Mouse (Mus musculus) liver, embryonic 14.5 days (tissue): Measurements from ENCODE around the gene Lactbl1. TPM values are rescaled to one million over a fixed set of nuclear protein-coding genes. Genes with fewer than 3 reads are reported as not detected.

ENCODE experiments used
- ATAC-seq: fragments of 200-750 bp; cut with Nextera tagmentation; 2 replicates; pipeline ENCODE4 v1.8.0; 2017; ENCODE audit warnings: moderate number of reproducible peaks, mild to moderate bottlenecking, moderate library complexity; ENCODE audit not compliant: insufficient read depth
- DNase-seq, 3 experiments: peaks; one replicate each; pipeline ENCODE4 v3.0.0-alpha.2; 2012 to 2013; ENCODE audit warnings: low read depth in 3 of 3, low spot score in 3 of 3
- H3K27ac ChIP-seq: fragments of 300-500 bp; sonication (generic); 2 replicates; pipeline ENCODE4 v1.5.1; 2014; ENCODE audit warnings: moderate library complexity, mild to moderate bottlenecking, control low read depth, inconsistent platforms
- H3K27me3 ChIP-seq: fragments of 300-500 bp; sonication (generic); 2 replicates; pipeline ENCODE4 v1.6.1; 2014; ENCODE audit warnings: mild to moderate bottlenecking, low read length, moderate library complexity; ENCODE audit not compliant: control insufficient read depth, insufficient read depth
- H3K36me3 ChIP-seq: fragments of 300-500 bp; sonication (generic); replicated peaks from 2 replicates; pipeline ENCODE4 v1.6.1; 2014; ENCODE audit warnings: low read depth; ENCODE audit not compliant: control insufficient read depth, insufficient read depth
- H3K4me1 ChIP-seq, 2 experiments: fragments of 200-500 bp in 1 of 2; fragments of 300-500 bp in 1 of 2; sonication (generic) in 1 of 2; replicated peaks; 2 replicates each; pipeline ENCODE4 v1.6.1; 2012 to 2014; ENCODE audit warnings: antibody characterized with exemption in 1 of 2, inconsistent platforms in 1 of 2, low read length in 1 of 2; ENCODE audit not compliant: control insufficient read depth in 2 of 2, insufficient read depth in 2 of 2
- H3K4me2 ChIP-seq: fragments of 300-500 bp; sonication (generic); 2 replicates; pipeline ENCODE4 v1.6.1; 2014; ENCODE audit warnings: low read depth, mild to moderate bottlenecking, control low read depth, moderate library complexity
- H3K4me3 ChIP-seq, 2 experiments: fragments of 200-500 bp in 1 of 2; fragments of 300-500 bp in 1 of 2; sonication (generic) in 1 of 2; 2 replicates each; pipeline ENCODE4 v1.5.1; 2012 to 2014; ENCODE audit warnings: low read depth in 2 of 2, low read length in 2 of 2, mild to moderate bottlenecking in 2 of 2, control low read depth in 1 of 2, inconsistent platforms in 1 of 2, moderate library complexity in 1 of 2; ENCODE audit not compliant: insufficient read depth in 1 of 2
- H3K9ac ChIP-seq: fragments of 300-500 bp; sonication (generic); replicated peaks from 2 replicates; pipeline ENCODE4 v1.6.1; 2014; ENCODE audit warnings: mild to moderate bottlenecking, control low read depth, moderate library complexity
- H3K9me3 ChIP-seq: fragments of 300-500 bp; sonication (generic); 2 replicates; pipeline ENCODE4 v1.6.1; 2016; ENCODE audit warnings: low read length, mixed read lengths; ENCODE audit not compliant: control insufficient read depth
- CTCF ChIP-seq: IDR thresholded peaks from 2 replicates; pipeline ENCODE4 v1.5.1; 2016; ENCODE audit warnings: antibody characterized with exemption, low read depth, control low read depth
- EP300 ChIP-seq: IDR thresholded peaks from 2 replicates; pipeline ENCODE4 v1.6.1; 2016; ENCODE audit warnings: antibody characterized with exemption, low read depth
- WGBS: fragments of 180-500 bp; shearing (Covaris S2); extraction: QIAGEN DNeasy Blood & Tissue Kit; methylation state at CpG from one replicate; pipeline ENCODE4 v1.1.7; 2014; ENCODE audit not compliant: insufficient replicate concordance; 5-methylcytosine and 5-hydroxymethylcytosine counted together
- polyA plus RNA-seq, 2 experiments: library from polyadenylated mRNA; depleted of rRNA in 1 of 2; stranded (reverse) in 1 of 2; unstranded in 1 of 2; fragments of >200 nt; fragmentation: Nextera tagmentation in 1 of 2; extraction: Ambion mirVana in 1 of 2; gene quantifications; 2 replicates each; pipeline versions ENCODE4 v1.2.1 to v1.2.3; 2012 to 2014

The Lactbl1 gene
- polyA plus RNA-seq, 2 experiments, result not detected

DNA sequence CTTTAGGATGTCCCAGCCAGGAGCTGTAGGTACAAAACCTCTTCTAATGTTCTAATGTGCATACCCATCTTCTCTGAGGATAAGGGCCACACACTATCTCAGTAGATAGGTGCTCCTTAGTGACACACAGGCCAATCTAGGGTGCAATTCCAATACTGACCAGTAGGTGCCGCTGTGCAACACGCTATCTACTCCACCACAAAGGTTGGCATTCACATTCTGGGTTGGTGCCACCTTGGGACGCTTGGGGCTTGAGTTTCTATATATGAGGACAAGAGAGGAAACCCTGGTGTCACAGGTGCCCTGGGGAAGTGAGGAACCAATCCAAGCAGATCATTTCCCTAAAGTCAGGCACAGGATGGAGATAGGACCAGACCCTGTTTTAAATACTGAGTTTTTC, 56.1 kb downstream of the Lactbl1 start:
- no peak overlapping the region for H3K27ac ChIP-seq
- ATAC-seq (no peak), DNase-seq (peak; percentile 29 to 41 (median 32))
- no peak overlapping the region for H3K4me2 ChIP-seq
- H3K9ac ChIP-seq, result no peak overlapping the region
- no peaks in the 10 kb centered on the region for H3K36me3 ChIP-seq
- no peaks in the 10 kb centered on the region for H3K27me3 ChIP-seq
- H3K9me3 ChIP-seq, result no peaks in the 10 kb centered on the region
- no peak overlapping the region for H3K4me3 ChIP-seq
- H3K4me1 ChIP-seq, result no peaks in the 10 kb centered on the region
- no peak for TF ChIP-seq EP300
- TF ChIP-seq CTCF, result peak; percentile 99
- WGBS, result 1% methylated on average over 3 of the region's 3 CpGs

GRCm38 (mm10) chr4:136679221-136679620, 56.8 kb downstream of the Lactbl1 start:
- DNase-seq, result no peak
- Histone ChIP-seq H3K4me3 (no peak overlapping the region), H3K4me1 (no peaks in the 10 kb centered on the region), H3K9me3 (no peaks in the 10 kb centered on the region), H3K27me3 (no peaks in the 10 kb centered on the region), H3K9ac (no peak overlapping the region), H3K4me2 (no peak overlapping the region), H3K36me3 (no peaks in the 10 kb centered on the region), H3K27ac (no peak overlapping the region)
- WGBS, result 52% methylated on average over 8 of the region's 8 CpGs
- TF ChIP-seq CTCF (no peak), EP300 (no peak)
- ATAC-seq, result no peak

DNA sequence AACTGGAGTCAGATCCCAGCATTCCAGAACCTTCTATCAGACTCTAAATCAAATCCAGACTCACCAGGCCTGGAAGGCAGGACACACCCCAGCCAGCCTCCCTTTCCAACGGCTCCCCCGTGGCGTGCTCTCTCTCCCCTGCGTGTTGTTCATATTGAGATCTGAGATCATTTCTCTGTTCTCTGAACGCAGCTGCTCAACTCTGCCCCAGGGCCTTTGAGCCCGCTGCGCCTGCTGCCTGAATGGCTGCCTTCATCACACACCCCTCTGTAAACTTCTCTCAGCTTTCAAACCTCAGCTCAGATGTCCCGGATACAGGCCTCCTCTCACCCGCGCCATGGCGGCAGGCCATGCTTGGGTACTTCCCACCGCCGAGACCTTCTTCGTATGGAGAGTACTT, 58.2 kb downstream of the Lactbl1 start:
- WGBS, result 77% methylated on average over 14 of the region's 14 CpGs

GRCm38 (mm10) chr4:136684485-136684884, 62.1 kb downstream of the Lactbl1 start:
- ATAC-seq, result no peak
- H3K27me3 ChIP-seq, result no peaks in the 10 kb centered on the region
- H3K4me2 ChIP-seq, result no peak overlapping the region
- H3K27ac ChIP-seq, result no peak overlapping the region
- TF ChIP-seq EP300 (no peak), CTCF (0 out of 2 replicates have a peak, but pooled peaks have one; percentile 19)
- no peaks in the 10 kb centered on the region for H3K9me3 ChIP-seq
- DNase-seq, result no peak
- H3K4me3 ChIP-seq, result no peak overlapping the region
- no peak overlapping the region for H3K9ac ChIP-seq
- 58% methylated on average over 6 of the region's 6 CpGs for WGBS
- H3K36me3 ChIP-seq, result no peaks in the 10 kb centered on the region
- no peaks in the 10 kb centered on the region for H3K4me1 ChIP-seq

More for the DNA sequence above, 58.2 kb downstream of the Lactbl1 start:
- no peaks in the 10 kb centered on the region for H3K9me3 ChIP-seq
- no peaks in the 10 kb centered on the region for H3K27me3 ChIP-seq
- H3K36me3 ChIP-seq, result no peaks in the 10 kb centered on the region
- no peak for DNase-seq
- TF ChIP-seq CTCF, result no peak
- no peak for TF ChIP-seq EP300
- H3K4me1 ChIP-seq, result no peaks in the 10 kb centered on the region
- ATAC-seq, result no peak
- no peak overlapping the region for H3K4me2 ChIP-seq
- H3K9ac ChIP-seq, result no peak overlapping the region
- H3K4me3 ChIP-seq, result no peak overlapping the region
- H3K27ac ChIP-seq, result no peak overlapping the region

GRCm38 (mm10) chr4:136685431-136685869, 63.0 kb downstream of the Lactbl1 start:
- ATAC-seq, result no peak
- H3K4me3 ChIP-seq, result no peak overlapping the region
- TF ChIP-seq CTCF, result no peak
- TF ChIP-seq EP300, result no peak
- no peak overlapping the region for H3K9ac ChIP-seq
- no peaks in the 10 kb centered on the region for H3K27me3 ChIP-seq
- no peak overlapping the region for H3K4me2 ChIP-seq
- no peak for DNase-seq
- no peaks in the 10 kb centered on the region for H3K4me1 ChIP-seq
- no peaks in the 10 kb centered on the region for H3K36me3 ChIP-seq
- no peak overlapping the region for H3K27ac ChIP-seq
- WGBS, result 59% methylated on average over 10 of the region's 10 CpGs
- H3K9me3 ChIP-seq, result no peaks in the 10 kb centered on the region
